Mouse (Mus musculus): ENCODE measurements around the gene Arfrp1.
A peak's percentile ranks its signal among the peaks of the same experiment; 100 is the strongest.

Arfrp1 gene

DNA sequence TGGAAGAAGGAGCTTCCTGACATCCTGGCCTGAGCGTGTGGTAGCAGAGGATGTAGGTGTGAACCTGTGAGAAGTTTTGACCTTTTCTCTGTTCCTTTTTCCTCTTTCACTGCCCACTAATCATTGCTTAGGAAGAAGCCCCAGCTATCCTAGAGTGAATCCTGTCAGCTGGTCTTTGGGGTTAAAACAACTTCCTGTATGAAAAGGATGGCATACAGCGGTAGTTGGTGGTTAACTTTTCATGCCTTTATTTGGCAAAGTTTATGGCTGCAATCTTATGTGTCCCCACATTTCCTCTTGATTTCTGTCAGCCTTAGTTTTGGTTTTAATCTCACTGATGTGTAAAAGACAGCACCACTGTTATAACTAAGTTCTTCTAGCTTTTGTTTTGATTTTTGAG is 12.0 kb upstream of the Arfrp1 start:
- no peak for DNase-seq (ENCODE audit: low read depth, low spot score)

DNA sequence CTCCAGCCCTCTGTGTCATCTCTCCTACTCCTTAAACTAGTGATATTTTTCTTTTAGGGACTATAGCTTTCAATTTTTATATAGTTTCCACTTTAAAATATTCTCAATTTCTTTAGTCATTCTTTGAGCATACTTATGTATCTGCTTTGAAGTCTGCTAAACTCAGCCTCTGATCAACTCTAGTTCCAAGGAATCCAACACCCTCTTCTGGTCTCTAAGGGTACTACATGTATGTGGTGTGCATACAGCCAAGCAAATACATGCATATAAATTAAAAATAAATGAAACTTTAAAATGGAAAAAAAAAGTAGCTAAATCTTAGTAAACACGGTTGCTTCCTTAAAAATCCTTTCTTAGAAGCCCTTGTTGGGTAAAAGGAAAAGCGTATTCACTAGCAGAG is 10.6 kb upstream of the Arfrp1 start:
- DNase-seq (ENCODE audit: low read depth, low spot score): peak; percentile 62

DNA sequence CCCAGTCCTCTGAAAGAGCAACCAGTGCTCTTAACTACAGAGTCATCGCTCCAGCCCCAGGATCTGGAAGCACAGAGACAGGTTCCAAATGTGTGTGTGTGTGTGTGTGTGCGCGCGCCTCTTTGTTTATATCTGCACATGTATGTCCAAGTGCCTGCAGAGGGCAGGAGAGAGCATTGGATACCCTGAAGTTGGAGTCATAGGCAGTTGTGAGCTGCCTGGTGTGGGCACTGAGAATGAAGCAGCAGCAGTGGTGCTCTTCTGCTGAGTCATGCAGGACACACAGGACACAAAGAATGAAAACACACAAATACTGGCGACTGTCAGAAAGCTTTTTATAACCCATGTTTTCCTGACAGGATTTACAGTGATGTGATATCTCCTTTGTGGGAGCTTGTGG is 4.8 kb upstream of the Arfrp1 start:
- peak; percentile 89 for DNase-seq (ENCODE audit: low read depth, low spot score)

DNA sequence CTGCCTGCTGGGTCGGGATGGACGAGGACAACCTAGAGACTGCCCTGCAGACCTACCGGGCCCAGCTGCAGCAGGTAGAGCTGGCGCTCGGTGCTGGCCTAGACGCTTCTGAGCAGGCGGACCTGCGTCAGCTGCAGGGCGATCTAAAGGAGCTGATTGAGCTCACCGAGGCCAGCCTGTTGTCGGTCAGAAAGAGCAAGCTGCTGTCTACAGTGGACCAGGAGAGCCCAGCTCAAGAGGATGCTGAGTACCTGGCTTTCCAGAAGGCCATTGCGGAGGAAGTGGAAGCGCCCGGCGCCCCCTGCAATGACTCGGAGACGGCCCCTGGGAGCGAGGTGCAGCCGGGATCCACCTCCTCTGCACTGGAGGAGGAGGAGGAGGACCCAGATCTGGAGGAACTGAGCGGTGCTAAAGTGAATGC is 461 bp upstream of the Arfrp1 start:
- no peak for DNase-seq (ENCODE audit: low read depth, low spot score)

DNA sequence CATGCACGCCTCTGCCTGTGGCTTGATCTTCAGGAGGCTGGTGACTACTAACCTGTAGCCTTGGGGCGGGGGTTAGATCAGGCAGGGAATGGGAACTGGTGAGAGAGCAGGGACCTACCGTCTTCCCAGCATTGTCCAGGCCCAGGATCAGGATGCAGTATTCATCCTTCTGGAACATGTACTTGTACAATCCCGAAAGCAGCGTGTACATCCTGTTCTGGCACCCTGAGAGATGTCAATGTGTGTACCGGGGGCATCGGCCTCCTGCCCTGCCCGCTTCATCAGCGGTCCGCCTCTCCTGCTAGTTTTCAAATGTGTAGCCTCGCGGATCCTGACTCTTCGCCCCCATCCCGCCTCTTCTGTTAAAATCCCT is 731 bp downstream of the Arfrp1 start:
- DNase-seq (ENCODE audit: low read depth, low spot score): no peak

DNA sequence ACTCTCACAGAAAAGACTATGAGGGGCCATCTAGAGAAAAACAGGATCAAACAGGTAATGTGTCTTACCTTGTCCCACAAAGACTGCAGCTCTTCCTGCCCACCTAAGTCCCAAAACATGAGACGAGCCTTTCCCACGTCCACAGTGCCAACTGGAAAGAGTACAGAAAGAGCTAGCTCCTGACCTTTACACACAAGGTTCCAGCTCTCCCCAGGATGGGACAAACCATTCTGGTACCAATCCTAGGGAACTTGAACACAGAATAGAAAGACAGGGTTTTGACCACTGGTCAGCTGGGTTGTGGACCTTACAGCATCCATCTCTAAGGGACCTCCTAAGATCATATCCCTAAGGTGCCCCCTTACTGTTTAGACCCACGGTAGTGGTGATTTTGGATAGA is 1.3 kb downstream of the Arfrp1 start:
- no peak for DNase-seq (ENCODE audit: low read depth, low spot score)

DNA sequence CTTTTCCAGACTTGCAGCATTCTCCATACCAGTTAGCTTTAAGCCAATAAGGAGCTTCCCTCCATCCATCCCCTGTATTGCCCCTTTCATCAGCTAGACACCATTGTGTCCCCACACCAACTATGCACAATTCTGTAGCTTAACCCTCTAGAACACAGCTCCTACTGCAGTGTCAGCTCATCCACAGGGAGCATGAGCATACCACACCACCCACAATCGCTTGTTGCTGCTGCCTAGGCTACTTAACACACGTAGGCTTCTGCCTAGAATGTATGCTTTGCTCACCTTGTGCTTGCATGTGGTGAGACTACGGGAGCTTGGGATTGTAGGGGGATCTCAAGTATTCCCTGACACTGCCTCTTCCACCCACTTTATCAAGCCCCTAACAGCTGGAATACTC is 8.4 kb downstream of the Arfrp1 start:
- no peak for DNase-seq (ENCODE audit: low read depth, low spot score)

DNA sequence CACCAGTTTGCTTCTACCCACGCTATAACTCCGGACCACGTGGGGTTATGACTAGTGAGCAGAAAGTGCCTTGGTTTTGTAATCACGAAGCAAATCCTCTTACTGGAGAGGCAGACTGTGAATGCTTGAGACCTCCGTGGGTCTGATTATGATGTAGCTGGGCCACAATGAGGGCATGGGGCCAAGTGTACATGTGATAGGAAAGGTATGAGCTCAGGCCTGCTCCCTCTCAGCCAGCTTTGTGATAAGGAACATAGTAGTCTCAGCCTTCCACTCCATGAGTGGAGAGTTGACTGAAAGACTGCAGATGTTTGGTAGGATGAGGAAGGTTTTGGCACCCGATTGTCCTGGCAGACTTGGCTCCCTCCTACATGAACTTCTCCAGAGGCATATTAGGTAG is 22.4 kb downstream of the Arfrp1 start:
- DNase-seq (ENCODE audit: low read depth, low spot score): no peak

DNA sequence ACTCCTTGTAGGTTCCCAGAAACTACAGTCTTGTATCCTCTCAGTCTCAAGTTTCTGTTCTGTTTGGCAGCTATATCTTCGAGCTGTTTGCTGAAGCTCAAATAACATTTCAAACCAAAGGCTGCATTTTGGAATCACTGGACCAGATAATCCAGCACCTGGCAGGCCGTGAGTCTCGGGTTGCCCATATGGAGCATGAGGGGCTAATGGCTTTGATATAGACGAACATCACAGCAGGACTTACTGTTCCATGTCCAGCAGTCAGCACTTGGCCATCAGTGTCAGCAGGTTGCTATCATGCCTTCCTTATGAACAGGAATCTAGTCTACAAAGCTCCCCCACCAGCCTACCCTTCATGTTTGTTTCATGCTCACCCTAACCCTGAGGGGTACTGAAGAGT is 24.8 kb downstream of the Arfrp1 start:
- DNase-seq (ENCODE audit: low read depth, low spot score): no peak

DNA sequence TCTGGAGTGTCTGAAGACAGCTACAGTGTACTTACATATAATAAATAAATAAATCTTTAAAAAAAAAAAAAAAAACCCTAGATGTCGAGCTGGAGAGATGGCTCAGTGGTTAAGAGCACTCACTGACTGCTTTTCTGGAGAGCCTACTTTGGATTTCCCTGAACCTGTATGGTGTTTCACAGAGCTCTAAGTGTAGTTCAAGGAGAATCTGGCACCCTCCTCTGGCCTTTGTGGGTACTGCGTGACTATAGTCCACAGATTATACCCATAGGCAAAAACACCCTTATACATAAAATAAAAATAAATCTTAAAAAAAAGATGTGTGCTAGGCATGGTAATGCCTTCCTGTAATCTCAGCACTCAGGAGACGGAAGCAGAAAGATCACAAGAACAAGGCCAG is 31.2 kb downstream of the Arfrp1 start:
- peak; percentile 73 for DNase-seq (ENCODE audit: low read depth, low spot score)

DNA sequence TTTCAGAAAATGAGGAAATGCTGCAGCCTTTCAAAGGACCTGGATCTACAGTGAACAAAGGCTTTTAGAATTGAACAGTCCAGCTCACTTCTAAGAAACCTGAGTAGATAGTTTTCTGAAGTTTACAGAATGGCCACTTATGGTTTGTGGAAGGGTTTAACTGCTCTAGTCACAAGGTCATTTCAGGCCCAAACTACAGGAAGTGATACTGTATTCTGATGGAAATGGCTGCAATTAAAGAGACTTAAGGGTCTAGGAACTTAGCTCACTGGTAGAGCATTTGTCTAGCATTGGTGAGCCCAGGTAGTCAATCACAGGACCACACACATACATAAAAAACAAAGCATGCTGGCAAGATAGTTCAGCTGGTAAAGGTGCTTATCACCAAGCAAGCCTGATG is 32.7 kb downstream of the Arfrp1 start:
- DNase-seq (ENCODE audit: low read depth, low spot score): peak; percentile 73

DNA sequence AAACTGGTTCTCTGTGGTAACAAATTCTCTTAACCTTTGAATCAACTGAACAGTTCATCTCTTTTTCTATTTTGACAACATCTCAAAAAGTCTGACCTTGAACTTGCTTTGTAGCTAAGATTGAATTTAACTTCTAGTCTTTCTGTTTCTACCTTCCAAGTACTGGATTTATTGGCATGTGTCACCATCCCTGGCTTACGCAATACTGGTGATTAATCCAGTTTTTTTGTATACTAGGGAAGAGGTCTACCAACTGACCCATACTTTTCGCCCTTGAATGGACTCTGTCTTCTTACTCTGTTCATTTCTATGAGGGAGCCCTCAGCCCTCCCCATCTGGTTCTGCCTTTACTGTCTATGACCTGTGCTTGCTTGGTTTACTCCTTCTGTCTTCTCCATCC is 39.1 kb downstream of the Arfrp1 start:
- no peak for DNase-seq (ENCODE audit: low read depth, low spot score)

DNA sequence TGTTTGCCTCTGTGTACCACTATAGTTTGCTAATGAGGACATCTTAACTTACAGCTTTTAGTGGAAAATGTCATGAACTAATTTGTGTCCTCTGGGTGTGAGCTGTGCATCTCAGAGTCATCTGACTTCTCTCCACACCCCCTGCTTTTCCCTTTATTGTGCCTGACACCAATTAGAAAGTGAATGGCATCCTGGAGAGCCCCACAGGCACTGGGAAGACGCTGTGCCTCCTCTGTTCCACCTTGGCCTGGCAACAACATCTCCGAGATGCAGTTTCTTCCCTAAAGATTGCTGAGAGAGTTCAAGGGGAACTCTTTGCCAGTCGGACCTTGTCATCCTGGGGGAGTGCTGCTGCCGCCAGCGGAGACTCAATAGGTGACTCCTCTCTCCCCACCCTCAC is 43.1 kb downstream of the Arfrp1 start:
- peak; percentile 63 for DNase-seq (ENCODE audit: low read depth, low spot score)

DNA sequence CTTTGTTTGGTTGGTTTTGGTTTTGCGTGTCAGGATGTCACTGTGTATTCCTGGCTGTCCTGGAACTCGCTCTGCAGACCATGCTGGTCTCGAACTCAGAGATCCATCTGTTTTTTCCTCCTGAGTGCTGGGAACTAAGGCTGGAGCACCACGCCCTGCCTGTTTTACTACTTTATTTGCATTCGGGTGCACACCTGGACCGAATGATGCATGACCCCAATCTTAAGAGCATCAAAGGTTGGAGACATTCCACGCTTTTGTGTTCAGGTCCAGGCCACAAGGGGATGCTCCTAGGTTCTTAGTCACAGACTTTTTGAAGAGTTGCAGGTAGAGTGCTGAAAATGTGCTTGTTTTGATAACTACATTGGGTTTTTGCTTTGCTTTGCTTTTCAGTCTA is 45.1 kb downstream of the Arfrp1 start:
- peak; percentile 50 for DNase-seq (ENCODE audit: low read depth, low spot score)

DNA sequence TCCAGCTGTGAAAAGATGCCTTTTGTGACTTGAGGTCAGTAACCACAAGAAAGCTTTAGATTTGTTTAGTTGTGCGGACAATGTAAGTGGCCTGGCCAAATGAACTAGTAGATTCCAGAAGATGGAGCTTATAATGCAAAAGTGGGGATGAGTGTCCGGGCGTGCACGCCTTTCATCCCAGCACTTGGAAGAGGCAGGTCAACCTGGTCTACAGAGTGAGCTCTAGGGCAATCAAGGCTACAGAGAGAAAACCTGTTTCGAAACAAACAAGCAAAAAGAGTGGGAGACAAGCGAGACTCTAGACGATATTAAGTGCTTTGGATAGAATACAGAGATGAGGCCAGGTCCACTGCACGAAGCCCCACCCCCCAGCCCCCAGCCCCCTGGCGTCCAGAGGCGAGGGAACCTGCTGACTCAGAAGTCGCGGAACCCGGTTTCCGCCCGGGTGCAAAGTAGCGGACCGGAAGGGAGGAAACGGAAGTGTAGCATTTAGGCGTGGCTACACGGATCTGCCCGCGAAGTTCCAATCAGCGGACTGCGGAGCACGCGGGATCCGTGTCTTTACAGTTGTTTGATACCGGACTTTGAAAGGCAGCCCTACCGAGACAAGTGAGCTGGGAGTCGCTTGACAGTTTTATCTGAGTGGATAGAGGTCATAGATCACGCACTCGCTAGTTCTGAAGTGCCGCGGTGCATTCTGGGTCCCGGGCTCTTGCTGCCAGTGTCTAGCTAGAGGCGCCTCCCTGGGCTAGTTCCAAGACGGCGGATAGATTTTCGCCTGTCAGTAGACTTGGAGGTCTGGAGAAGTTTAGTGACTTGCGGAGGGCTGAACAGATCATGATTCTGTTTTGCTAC is 45.7 kb downstream of the Arfrp1 start, which contains the start of gene Rtel1:
Gene Rtel1 (plus strand): TSS at position 492 of the 855 bp plus-strand sequence.
- peak; percentile 95 for DNase-seq (ENCODE audit: low read depth, low spot score)

DNA sequence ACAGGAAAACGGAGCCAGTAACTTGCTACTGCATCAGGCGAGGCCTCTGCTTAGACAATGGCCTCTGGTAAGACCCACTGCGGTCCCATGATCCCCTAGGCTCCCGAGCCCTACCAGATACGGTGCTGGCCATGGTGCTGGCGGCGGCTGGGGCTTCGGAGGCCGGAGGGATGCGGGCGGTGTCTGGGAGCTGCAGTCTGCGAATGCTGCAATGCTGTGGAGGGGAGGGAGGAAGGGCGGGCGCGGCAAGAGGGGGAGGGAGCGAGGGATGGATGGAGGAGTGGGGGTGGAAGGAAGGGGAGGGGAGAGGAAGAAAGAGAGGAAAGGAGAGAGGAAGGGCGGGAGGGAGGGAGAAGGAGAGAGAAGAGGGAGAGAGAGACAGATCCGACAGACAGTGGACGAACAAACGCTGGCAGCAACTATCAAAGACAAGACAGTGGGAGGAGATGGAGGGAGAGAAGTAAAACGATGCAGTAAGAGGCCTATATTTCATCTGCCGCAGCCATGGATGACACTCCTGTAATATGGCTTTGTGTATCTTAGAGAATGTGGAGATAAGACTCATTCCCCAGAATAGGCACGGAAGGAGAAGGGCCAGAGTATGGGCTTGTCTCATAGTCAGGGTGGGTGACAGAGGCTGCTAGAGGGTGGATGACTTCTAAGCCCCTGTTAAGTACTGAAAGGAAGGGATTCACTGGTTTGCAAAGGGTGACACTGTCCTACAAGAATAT is 51.0 kb downstream of the Arfrp1 start, which contains the start of gene Stmn3:
Gene Stmn3 (minus strand): TSS at position 421 of the 731 bp plus-strand sequence.
- peak; percentile 90 for DNase-seq (ENCODE audit: low read depth, low spot score)

DNA sequence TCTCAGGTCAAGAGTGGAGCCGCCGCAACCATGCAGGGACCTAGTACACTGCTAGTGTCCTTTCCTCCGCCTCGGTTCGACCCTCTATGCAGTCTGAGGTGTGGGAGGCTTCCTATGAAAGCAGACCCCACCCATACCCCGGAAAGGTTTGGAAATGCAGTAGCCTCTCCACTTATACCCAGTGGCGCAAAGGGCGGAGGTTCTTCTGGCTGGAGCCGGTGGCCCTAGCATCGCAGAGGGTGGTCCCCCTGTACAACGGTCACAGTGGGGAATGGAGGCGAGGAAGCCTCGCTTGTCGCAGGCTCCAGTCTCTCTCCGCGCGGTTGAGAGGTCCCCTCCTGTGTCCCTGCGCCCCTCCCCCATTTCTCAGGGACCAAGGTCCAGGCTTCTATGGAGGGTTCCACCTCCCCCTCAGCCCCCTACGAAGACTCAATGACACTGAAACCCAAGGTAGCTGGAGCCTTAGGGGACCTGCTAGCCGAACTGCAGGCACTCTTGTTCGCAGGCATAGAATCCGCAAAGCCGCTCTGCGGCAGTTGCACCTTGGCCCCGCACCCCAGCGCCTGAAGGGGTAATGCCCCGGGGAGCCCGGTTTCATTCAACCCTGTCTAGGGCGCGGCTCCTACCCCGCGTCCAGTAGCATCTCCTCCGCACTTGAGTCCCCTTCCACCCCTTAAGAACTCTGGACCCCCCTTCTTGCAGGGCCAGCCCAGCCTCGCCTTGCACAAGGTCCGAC is 51.7 kb downstream of the Arfrp1 start:
- DNase-seq (ENCODE audit: low read depth, low spot score): peak; percentile 39

DNA sequence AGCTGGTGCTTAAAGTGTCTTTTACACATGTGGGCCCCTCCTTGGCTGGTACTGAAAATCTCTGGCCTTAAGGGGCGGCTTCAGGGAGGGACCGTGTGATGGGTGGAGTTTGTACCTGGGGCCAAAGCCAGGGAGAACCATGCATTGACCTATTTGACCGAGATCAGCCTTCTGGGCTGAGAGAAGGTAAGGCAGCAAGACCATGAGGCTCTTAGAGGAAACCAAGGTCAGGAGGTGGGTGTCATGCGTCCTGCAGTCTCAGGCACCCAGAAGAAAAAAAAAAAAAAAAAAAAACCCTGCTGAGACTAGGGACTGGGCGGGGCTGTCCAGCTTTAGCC is 52.2 kb downstream of the Arfrp1 start:
- no peak for DNase-seq (ENCODE audit: low read depth, low spot score)

DNA sequence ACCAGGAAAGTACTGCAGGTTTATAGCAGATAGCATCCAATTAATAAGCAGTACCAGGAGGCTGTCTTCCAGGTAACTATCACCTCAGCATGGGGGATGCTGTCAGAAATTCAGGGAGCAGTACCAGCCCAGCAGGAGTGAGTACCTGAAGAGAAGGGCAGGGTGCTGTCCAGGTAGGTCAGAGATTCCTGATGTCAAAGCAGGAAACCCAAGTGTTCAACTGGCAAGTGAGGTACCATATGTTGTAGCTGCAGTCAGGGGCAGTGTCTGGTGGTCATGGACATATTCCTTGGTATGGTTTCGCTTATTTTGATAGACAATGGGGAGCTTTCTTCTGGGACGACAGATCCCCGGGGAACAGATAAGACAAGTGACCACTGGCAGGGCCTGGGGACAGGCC is 52.8 kb downstream of the Arfrp1 start:
- no peak for DNase-seq (ENCODE audit: low read depth, low spot score)
